Mouse (Mus musculus) NIH3T3 (cell line): Measurements from ENCODE around the gene St7l.
"Not testable (repeated sequence)": the region's sequence is repeated elsewhere in the genome, so short reads cannot be mapped to it uniquely, and the experiment has no call there.

Experiments used
- DNase-seq: peaks from one replicate; pipeline ENCODE4 v3.0.0-alpha.2; 2012; ENCODE audit warnings: low read depth

The St7l gene

DNA sequence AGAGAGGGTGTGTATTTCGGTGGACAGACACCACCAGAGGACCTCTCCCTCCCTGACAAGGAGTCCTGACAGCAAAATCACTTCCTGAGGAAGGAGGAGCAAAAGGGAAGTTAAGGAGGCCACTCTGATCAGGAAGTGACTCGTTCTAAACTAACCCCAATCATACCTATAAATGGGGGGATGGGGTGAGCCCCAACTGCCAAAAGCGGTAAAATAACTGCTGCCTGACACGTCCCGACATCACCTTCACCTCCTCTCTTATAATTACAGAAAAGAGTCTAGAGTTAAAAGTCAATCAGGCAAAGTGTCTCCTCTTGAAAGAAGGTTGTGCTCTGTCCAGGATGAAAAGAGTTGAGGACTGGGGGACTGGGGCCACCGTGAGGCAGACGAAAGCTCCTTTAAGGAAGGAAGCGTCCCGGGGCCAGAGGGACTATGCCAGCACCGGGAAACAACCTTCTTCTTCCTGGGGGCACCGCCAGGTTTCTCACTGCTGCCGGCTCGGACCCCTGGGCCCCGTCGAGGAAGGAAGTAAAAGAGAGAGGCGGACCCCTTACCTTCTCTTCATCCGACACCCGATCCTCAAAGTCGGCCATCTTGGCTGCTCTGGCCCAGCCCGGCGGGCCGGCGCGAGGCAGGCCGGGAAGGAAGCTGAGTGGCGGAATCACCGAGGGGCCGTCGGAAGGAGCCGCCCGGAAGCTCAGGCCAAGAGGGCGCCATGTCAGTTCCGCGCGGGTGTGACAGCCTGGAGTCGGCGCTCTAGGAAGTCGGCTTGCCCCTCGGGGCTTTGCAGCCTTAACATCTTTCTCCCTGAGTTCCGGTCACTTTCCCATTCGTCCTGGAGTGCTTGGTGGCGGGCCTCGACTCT is at the start of gene St7l, which contains the start of gene Capza1:
Gene St7l (plus strand): TSS at position 220 of the 865 bp plus-strand sequence.
Gene Capza1 (minus strand): TSS at position 720 of the 865 bp plus-strand sequence.
- peak; percentile 93 for DNase-seq

DNA sequence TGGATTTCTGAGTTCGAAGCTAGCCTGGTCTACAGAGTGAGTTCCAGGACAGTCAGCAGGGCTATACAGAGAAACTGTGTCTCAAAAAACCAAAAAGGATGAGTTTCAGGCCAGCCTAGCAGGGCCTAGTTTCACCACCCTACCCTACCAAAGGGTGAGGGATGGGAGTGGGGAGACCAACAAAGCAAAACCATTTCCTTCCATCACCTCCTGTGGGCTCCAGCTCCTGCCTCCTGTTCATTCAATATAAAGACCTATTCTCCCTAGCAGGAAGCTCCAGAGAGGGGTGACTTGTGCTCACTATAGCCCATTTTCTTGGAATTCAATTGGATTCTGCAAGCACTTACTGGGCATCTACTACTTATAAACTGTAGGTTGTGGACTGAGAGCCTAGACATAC is 49.1 kb upstream of the St7l start:
- DNase-seq: no peak

GRCm38 (mm10) chr3:104815346-104815745 is 48.5 kb upstream of the St7l start:
- no peak for DNase-seq

DNA sequence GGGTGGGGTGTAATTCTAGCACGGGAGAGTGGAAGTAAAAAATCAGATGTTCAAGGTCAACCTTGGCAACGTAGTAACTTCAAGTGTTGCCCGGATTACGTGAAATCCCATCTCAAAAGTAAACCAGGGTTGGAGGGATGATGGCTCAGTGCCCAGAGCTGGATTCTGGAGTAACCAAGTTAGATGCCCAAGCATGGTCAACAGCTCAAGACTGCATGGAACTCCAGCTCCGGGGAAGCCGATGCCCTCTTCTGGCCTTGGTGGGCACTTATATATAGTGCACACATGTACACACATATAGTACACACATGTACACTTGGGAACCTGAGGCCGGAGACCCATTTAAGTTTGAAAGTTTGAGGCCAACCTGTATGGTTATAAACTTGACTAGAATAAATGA is 47.7 kb upstream of the St7l start:
- peak; percentile 25 for DNase-seq

- DNase-seq: peak; percentile 78
These were observed 46.3 kb upstream of the St7l start for GRCm38 (mm10) chr3:104817481-104817990.

DNA sequence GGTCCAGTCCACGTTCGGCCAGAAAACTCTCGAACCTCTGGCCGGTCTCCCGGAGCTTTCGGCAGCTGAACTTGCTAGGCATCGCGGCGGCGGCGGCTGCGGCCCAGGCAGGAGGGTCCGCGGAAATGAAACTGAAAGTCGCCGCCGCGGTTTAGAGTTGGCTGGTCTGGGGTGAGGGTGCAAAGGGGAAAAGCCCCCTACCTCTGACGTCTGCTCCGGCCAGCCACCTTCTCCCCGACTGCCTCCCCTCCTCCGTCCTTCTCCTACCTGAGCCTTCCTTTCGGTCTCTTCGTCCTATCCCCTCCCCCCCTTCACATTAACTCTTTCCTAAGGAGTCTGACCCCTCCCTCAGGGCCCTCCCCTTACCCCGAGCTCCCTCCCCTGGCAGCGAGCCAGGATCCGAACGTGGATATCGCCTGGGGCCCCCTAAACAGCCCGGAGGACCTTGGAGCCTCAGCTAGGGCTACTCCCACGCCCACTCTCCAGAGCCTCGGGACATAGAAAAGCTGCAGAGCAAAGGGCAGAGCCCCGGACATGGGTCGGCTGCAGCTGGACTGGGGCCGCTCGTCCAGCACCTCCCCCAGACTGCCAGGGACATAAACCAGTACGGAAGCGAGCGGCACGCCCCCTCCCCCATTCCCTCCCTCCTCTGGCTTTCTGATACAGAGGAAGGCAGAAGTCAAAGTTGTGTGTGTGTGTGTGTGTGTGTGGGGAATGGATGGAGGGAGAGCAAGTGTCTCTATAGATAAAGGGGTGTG is 45.6 kb upstream of the St7l start, which contains the start of gene Mov10:
Gene Mov10 (minus strand): TSS at position 573 of the 758 bp plus-strand sequence.
- peak; percentile 86 for DNase-seq

- DNase-seq: no peak
These were observed 45.1 kb upstream of the St7l start for GRCm38 (mm10) chr3:104818749-104819134.

GRCm38 (mm10) chr3:104820426-104820825 is 43.4 kb upstream of the St7l start:
- DNase-seq: no peak

DNA sequence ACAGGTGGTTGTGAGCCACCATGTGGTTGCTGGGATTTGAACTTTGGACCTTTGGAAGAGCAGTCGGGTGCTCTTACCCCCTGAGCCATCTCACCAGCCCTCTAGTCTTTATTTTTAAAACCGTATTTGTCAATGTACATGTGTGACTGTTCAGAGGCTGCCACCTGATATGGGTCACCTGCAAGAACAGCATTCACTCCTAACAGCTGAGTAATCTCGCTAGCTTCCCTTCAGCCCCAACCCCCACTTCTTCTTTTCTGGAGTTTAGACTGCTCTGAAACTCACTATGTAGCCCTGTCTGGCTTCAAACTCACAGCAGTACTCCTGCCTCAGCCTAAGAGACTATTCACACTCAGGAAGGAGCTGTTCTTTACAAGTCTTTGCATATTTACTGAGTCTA is 41.4 kb upstream of the St7l start:
- DNase-seq: no peak

DNA sequence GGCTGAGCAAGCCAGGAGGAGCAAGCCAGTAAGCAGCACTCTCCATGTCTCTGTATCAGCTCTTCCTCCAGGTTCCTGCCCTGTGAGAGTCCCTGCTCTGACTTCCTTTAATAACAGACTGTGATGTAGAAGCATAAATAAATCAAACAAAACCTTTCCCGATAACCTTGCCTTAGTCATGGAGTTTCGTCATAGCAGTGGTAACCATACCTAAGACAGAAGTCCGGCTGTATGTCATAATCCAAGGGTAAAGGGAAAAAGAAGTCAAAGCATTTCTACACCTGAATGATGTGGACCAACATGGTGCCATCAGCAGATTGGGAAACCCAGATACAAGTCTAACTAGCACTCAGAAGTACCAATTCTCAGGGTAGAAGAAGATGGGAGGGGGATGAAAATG is 28.0 kb upstream of the St7l start:
- no peak for DNase-seq

DNA sequence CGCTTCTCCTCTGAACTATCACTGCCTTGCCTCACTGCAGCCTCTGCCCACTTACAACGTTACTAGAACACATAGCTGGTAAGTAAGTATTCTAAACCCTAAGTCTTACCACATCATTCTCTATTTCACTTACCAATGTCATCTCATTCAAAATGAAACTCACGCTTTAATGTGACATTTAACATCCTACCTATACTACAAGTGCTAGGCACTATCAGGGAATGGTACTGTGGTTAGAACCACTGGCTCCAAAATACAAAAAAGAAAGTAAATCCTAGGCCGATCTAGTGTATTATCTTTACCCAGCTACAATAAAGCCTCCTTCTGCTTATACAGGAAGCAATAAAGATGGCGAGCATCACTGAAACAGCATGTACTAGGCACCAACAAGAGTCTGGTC is 22.8 kb upstream of the St7l start:
- no peak for DNase-seq

GRCm38 (mm10) chr3:104846601-104847000 is 17.2 kb upstream of the St7l start:
- no peak for DNase-seq

GRCm38 (mm10) chr3:104854465-104854864 is 9.3 kb upstream of the St7l start:
- no peak for DNase-seq

DNA sequence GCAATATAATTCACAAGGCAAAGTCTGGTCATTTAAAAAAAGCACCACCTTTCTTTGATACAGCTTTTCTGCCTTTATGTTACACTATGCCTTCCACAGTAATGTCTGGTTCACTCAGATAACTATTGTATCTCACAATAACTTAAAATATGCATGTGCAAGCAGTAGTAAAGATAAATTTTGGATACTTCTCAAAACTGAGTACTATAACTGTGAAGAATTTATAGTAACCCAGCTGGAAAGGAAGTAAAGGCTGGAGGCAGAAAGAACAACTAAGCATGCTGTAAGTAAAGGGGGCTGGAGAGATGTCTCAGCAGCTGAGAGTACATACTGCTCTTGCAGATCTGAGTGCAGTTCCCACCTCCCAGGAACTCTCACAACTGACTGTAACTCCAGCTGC is 8.9 kb upstream of the St7l start:
- no peak for DNase-seq

GRCm38 (mm10) chr3:104856106-104856505 is 7.7 kb upstream of the St7l start:
- DNase-seq: no peak

DNA sequence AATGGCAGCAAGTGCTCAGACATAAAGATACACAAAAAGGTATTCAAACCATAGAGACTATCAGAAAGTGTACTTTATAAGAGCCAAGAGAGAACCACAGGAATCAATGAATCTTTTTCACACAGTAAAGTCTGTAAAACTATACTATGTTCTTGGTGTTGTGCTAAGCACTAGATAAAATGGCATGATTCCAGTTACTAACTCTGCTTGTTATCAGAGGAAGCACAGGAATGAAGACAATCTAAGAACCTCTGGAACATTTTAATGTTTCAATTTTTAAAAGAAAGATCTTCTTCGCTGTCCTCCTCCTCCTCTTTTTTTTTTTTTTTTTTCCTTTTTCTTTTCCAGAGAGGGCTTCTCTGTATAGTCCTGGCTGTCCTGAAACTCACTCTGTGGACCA is 5.2 kb upstream of the St7l start:
- DNase-seq: no peak

DNA sequence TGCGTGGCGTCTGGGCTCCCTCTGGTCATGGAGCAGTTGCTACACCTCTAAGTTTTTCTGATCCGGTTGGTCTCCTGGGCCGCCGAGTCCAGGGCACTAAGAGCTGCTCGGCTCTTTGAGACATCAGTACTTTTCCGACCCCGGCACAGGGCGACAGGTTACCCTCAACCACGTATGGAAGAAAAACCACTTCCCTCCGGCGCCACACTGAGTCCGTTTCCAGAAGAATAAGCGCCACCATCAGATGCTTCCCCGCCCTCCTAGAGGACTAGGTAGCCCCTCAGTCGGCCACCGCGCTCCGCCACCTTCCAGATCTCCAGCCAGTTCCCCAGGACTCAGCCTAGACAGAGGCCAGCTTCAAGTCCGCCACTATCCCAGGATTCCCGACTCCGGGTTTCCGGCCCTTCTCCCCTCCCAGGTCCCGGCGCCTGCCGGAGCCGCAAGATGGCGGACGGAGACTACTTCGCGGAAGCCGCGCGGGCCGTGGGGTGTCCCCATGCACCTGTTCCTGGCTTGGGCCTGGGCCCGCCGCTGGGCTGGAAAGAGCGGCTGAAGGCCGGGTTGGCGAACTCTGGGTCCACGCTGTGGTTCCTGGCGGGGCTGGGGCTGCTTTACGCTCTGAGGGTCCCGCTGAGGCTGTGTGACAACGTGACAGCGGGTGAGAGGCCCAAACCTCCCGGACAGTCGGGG is 991 bp downstream of the St7l start:
- DNase-seq: peak; percentile 92

DNA sequence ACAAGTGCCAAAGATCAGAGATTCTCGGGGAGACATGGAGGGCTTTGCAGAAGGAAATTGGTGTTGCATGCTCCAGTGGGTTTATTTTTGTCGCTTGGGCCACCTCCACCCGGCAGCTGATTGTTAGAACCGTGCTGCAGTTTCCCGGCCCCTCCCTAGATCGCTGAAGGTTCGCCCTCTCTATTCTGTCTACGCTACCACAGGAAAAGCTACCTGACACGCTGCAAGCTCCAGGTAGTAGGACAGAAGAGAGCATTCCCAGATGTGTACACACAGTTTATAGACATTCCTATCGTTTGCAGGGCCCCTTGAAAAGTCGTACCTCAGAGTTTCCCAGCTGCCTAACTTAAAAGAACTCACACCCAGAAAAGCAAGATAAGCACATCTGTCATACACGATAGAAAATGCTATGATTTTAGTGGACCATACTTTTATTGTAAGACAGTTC is 1.6 kb downstream of the St7l start:
- no peak for DNase-seq

DNA sequence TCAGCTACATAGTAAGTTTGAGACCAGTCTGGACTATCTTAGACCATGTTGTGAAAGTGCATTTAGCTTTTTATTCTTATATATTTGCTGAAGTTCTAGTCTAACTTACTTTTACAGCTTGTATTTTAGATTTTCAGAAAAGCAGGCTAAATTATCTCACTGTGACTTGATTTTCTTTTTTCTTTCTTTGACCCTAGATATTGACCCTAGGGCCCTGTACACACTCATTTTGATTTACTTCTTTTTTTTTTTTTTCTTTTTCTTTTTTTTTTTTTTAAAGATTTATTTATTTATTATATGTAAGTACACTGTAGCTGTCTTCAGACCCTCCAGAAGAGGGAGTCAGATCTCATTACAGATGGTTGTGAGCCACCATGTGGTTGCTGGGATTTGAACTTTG is 2.9 kb downstream of the St7l start:
- not testable (repeated sequence) for DNase-seq

GRCm38 (mm10) chr3:104869611-104870010 is 5.8 kb downstream of the St7l start:
- DNase-seq: peak; percentile 13

- no peak for DNase-seq
These were observed 24.8 kb downstream of the St7l start for GRCm38 (mm10) chr3:104888585-104888984.

GRCm38 (mm10) chr3:104896141-104896540 is 32.3 kb downstream of the St7l start:
- no peak for DNase-seq
